Mouse (Mus musculus): Measurements from ENCODE around the gene Olfr922.

- TF ChIP-seq ZNF384 (IDR thresholded peaks at IDR 0.05; ENCODE audit: low read depth, low read length): no peak
- TF ChIP-seq HCFC1 (IDR thresholded peaks at IDR 0.05; ENCODE audit: borderline replicate concordance, insufficient read depth, low read length): no peak
- TF ChIP-seq CHD2 (IDR thresholded peaks at IDR 0.05; ENCODE audit: low read depth, low read length): no peak
- TF ChIP-seq ZC3H11A (IDR thresholded peaks at IDR 0.05; ENCODE audit: borderline replicate concordance, low read depth, low read length): no peak
- TF ChIP-seq MAFK (IDR thresholded peaks at IDR 0.05; ENCODE audit: insufficient read depth, low read depth, low read length): no peak
Observed at GRCm38 (mm10) chr9:38814314-38814713, at the start of gene Olfr922.

All from ES-E14 (cell line).